In genomic region chr5:145189416-145189815, GRCm38 (mm10) we compare ENCODE assay signal across 12 mouse cellular contexts. TPM values are rescaled to one million over a fixed set of nuclear protein-coding genes. Genes with fewer than 3 reads are reported as not detected.
DNase-seq lines count a peak whose midpoint lies in the region; ATAC-seq lines count a peak whose summit lies in the region.
"Had no signal": no experiment of that assay in that cellular context is flagged by ENCODE, and none has a peak within 500 bp of the region (broad histone marks: within the 10 kb centered on the region; RNA-seq: fewer than 3 reads in every experiment).

No protein-coding gene starts in this region.

- intact Hi-C loops in heart, postnatal 36 days (cut with DNase I), result no loop called here

- peaks cover 60% of the 10 kb centered on the region for H3K36me3 ChIP-seq in heart, embryonic 13.5 days
- H3K36me3 ChIP-seq in midbrain, embryonic 15.5 days (replicated peaks), result peaks cover 23% of the 10 kb centered on the region
- peaks cover 19% of the 10 kb centered on the region for H3K36me3 ChIP-seq in midbrain, embryonic 16.5 days (ENCODE audit: control insufficient read depth, insufficient read depth, low read length)
- peaks cover 23% of the 10 kb centered on the region for H3K36me3 ChIP-seq in intestine, embryonic 16.5 days (ENCODE audit: control insufficient read depth, insufficient read depth, low read length)

- H3K4me3 ChIP-seq in heart, embryonic 13.5 days, result peak overlapping the region; percentile 83
- H3K4me3 ChIP-seq in midbrain, embryonic 15.5 days, result no peak overlapping the region
- no peak overlapping the region for H3K4me3 ChIP-seq in midbrain, embryonic 16.5 days (ENCODE audit: low read depth, low read length)
- no peak overlapping the region for H3K4me3 ChIP-seq in intestine, embryonic 16.5 days (ENCODE audit: low read length)

- no peak for ATAC-seq in heart, embryonic 13.5 days (ENCODE audit: extremely low read depth, insufficient number of reproducible peaks, low FRiP score, low TSS enrichment)
- ATAC-seq in midbrain, embryonic 15.5 days (replicated peaks), result no peak
- no peak for ATAC-seq in midbrain, embryonic 16.5 days
- no peak for ATAC-seq in intestine, embryonic 16.5 days
- peak; percentile 21 for ATAC-seq in megakaryocyte-erythroid progenitor cell, adult 5-6 weeks (replicated peaks; ENCODE audit: low FRiP score, low TSS enrichment, poor library complexity, severe bottlenecking)

- no peak for DNase-seq in heart, postnatal 36 days
- no peak for DNase-seq in layer of hippocampus, postnatal 25 days (ENCODE audit: extremely low spot score in 1 of 2, low spot score in 1 of 2)
- no peak for DNase-seq in right cerebral cortex, adult 18-20 months
- DNase-seq: kidney, postnatal 36 days; lung, postnatal 36 days; right cerebral cortex, postnatal 4 days had no signal

- H3K9me3 ChIP-seq in heart, embryonic 13.5 days, result no peaks in the 10 kb centered on the region
- no peaks in the 10 kb centered on the region for H3K9me3 ChIP-seq in midbrain, embryonic 15.5 days
- no peaks in the 10 kb centered on the region for H3K9me3 ChIP-seq in midbrain, embryonic 16.5 days (replicated peaks; ENCODE audit: control insufficient read depth, low read length, poor library complexity, severe bottlenecking)
- H3K9me3 ChIP-seq in intestine, embryonic 16.5 days (ENCODE audit: control insufficient read depth, low read length), result no peaks in the 10 kb centered on the region
- H3K9me3 ChIP-seq: forebrain, embryonic 12.5 days had no signal

- H3K4me1 ChIP-seq in heart, embryonic 13.5 days, result peaks cover 32% of the 10 kb centered on the region
- H3K4me1 ChIP-seq in midbrain, embryonic 15.5 days, result peaks cover 24% of the 10 kb centered on the region
- H3K4me1 ChIP-seq in midbrain, embryonic 16.5 days (ENCODE audit: control insufficient read depth, insufficient read depth, low read length), result peaks cover 15% of the 10 kb centered on the region
- peaks cover 11% of the 10 kb centered on the region for H3K4me1 ChIP-seq in intestine, embryonic 16.5 days (ENCODE audit: control insufficient read depth, insufficient read depth, low read length)

- no peaks in the 10 kb centered on the region for H3K27me3 ChIP-seq in heart, embryonic 13.5 days (replicated peaks)
- H3K27me3 ChIP-seq in midbrain, embryonic 15.5 days (replicated peaks), result no peaks in the 10 kb centered on the region
- no peaks in the 10 kb centered on the region for H3K27me3 ChIP-seq in midbrain, embryonic 16.5 days (ENCODE audit: control insufficient read depth, insufficient read depth, low read depth, low read length)
- H3K27me3 ChIP-seq in intestine, embryonic 16.5 days (replicated peaks; ENCODE audit: control insufficient read depth, insufficient read depth, low read length), result no peaks in the 10 kb centered on the region
- H3K27me3 ChIP-seq: forebrain, embryonic 12.5 days had no signal

- WGBS in heart, embryonic 13.5 days, result 84% methylated on average over 6 of the region's 6 CpGs
- WGBS in midbrain, embryonic 15.5 days, result 95% methylated on average over 6 of the region's 6 CpGs
- 92% methylated on average over 6 of the region's 6 CpGs for WGBS in midbrain, embryonic 16.5 days
- WGBS in intestine, embryonic 16.5 days, result 91% methylated on average over 6 of the region's 6 CpGs

- peak overlapping the region; percentile 89 for H3K9ac ChIP-seq in heart, embryonic 13.5 days
- H3K9ac ChIP-seq in midbrain, embryonic 15.5 days, result no peak overlapping the region
- H3K9ac ChIP-seq in midbrain, embryonic 16.5 days (ENCODE audit: low read depth, low read length), result no peak overlapping the region
- H3K9ac ChIP-seq in intestine, embryonic 16.5 days (ENCODE audit: low read depth, low read length), result no peak overlapping the region

- no peak overlapping the region for H3K27ac ChIP-seq in heart, embryonic 13.5 days (replicated peaks)
- H3K27ac ChIP-seq in midbrain, embryonic 15.5 days, result no peak overlapping the region
- no peak overlapping the region for H3K27ac ChIP-seq in midbrain, embryonic 16.5 days (ENCODE audit: low read length)
- H3K27ac ChIP-seq in intestine, embryonic 16.5 days (ENCODE audit: low read length), result no peak overlapping the region
- H3K27ac ChIP-seq: forebrain, embryonic 12.5 days had no signal

- H3K4me2 ChIP-seq in heart, embryonic 13.5 days, result peak overlapping the region; percentile 86
- H3K4me2 ChIP-seq in midbrain, embryonic 15.5 days, result peak overlapping the region; percentile 69; the same call in 1 of the 2 replicates
- no peak overlapping the region for H3K4me2 ChIP-seq in midbrain, embryonic 16.5 days (ENCODE audit: low read length)
- H3K4me2 ChIP-seq in intestine, embryonic 16.5 days (ENCODE audit: low read depth, low read length), result peak overlapping the region; percentile 63

RNA-seq across cellular contexts. Expression of gene Atp5j2, which starts 2.4 kb away (rescaled TPM):
- polyA plus RNA-seq in heart, embryonic 13.5 days (2015; fragmentation: Nextera tagmentation; extraction: Ambion mirVana), result 1,195 and 1,380 TPM in 2 replicates
- 1,000 to 10,000 TPM; 1,102 to 1,127 TPM for total RNA-seq in heart, postnatal 36 days (2021)
- 604 and 630 TPM in 2 replicates for polyA plus RNA-seq in midbrain, embryonic 15.5 days (2015; fragmentation: Nextera tagmentation; extraction: Ambion mirVana)
- polyA plus RNA-seq in midbrain, embryonic 16.5 days (2015; fragmentation: Nextera tagmentation; extraction: Ambion mirVana), result 597 and 600 TPM in 2 replicates
- 956 and 964 TPM in 2 replicates for polyA plus RNA-seq in intestine, embryonic 16.5 days (2015; fragmentation: Nextera tagmentation; extraction: Ambion mirVana)
- total RNA-seq in megakaryocyte-erythroid progenitor cell, adult 5-6 weeks (2014; fragmentation: Nextera tagmentation), result 428 and 470 TPM in 2 replicates
- total RNA-seq in megakaryocyte-erythroid progenitor cell, adult 5-6 weeks (2017), result 74.1 and 117 TPM in 2 replicates
- total RNA-seq in layer of hippocampus, postnatal 25 days (2021), result 100 to 1,000 TPM; 264 to 268 TPM

RNA-seq across cellular contexts. Expression of gene Zkscan14, which starts 12.3 kb away (rescaled TPM):
- 6.8 and 6.9 TPM in 2 replicates for polyA plus RNA-seq in heart, embryonic 13.5 days (2015; fragmentation: Nextera tagmentation; extraction: Ambion mirVana)
- 1 to 10 TPM; 6.5 to 8.5 TPM for total RNA-seq in heart, postnatal 36 days (2021)
- polyA plus RNA-seq in midbrain, embryonic 15.5 days (2015; fragmentation: Nextera tagmentation; extraction: Ambion mirVana), result 15.7 and 17.0 TPM in 2 replicates
- 14.9 and 15.1 TPM in 2 replicates for polyA plus RNA-seq in midbrain, embryonic 16.5 days (2015; fragmentation: Nextera tagmentation; extraction: Ambion mirVana)
- 8.2 and 8.4 TPM in 2 replicates for polyA plus RNA-seq in intestine, embryonic 16.5 days (2015; fragmentation: Nextera tagmentation; extraction: Ambion mirVana)
- total RNA-seq in megakaryocyte-erythroid progenitor cell, adult 5-6 weeks (2014; fragmentation: Nextera tagmentation), result 5.8 and 7.8 TPM in 2 replicates
- 19.9 and 26.5 TPM in 2 replicates for total RNA-seq in megakaryocyte-erythroid progenitor cell, adult 5-6 weeks (2017)
- total RNA-seq in layer of hippocampus, postnatal 25 days (2021), result 10 to 100 TPM; 11.1 to 13.8 TPM

RNA-seq across cellular contexts. Expression of gene Zkscan5, which starts 14.9 kb away (rescaled TPM):
- polyA plus RNA-seq in heart, embryonic 13.5 days (2015; fragmentation: Nextera tagmentation; extraction: Ambion mirVana), result 9.5 and 10.9 TPM in 2 replicates
- total RNA-seq in heart, postnatal 36 days (2021), result 10 to 100 TPM in 1 of 2 experiments, 1 to 10 TPM in 1; 9.5 to 10.1 TPM
- 16.2 and 17.2 TPM in 2 replicates for polyA plus RNA-seq in midbrain, embryonic 15.5 days (2015; fragmentation: Nextera tagmentation; extraction: Ambion mirVana)
- 14.6 and 16.1 TPM in 2 replicates for polyA plus RNA-seq in midbrain, embryonic 16.5 days (2015; fragmentation: Nextera tagmentation; extraction: Ambion mirVana)
- 7.1 and 8.4 TPM in 2 replicates for polyA plus RNA-seq in intestine, embryonic 16.5 days (2015; fragmentation: Nextera tagmentation; extraction: Ambion mirVana)
- total RNA-seq in megakaryocyte-erythroid progenitor cell, adult 5-6 weeks (2014; fragmentation: Nextera tagmentation), result 5.7 and 9.5 TPM in 2 replicates
- 8.6 and 12.2 TPM in 2 replicates for total RNA-seq in megakaryocyte-erythroid progenitor cell, adult 5-6 weeks (2017)
- total RNA-seq in layer of hippocampus, postnatal 25 days (2021), result 10 to 100 TPM; 11.8 to 12.5 TPM

RNA-seq across cellular contexts. Expression of gene Cpsf4, which starts 22.4 kb away (rescaled TPM):
- polyA plus RNA-seq in heart, embryonic 13.5 days (2015; fragmentation: Nextera tagmentation; extraction: Ambion mirVana), result 27.4 and 28.8 TPM in 2 replicates
- 10 to 100 TPM; 11.4 to 11.7 TPM for total RNA-seq in heart, postnatal 36 days (2021)
- polyA plus RNA-seq in midbrain, embryonic 15.5 days (2015; fragmentation: Nextera tagmentation; extraction: Ambion mirVana), result 53.6 and 57.7 TPM in 2 replicates
- 52.4 and 52.5 TPM in 2 replicates for polyA plus RNA-seq in midbrain, embryonic 16.5 days (2015; fragmentation: Nextera tagmentation; extraction: Ambion mirVana)
- 38.9 and 41.1 TPM in 2 replicates for polyA plus RNA-seq in intestine, embryonic 16.5 days (2015; fragmentation: Nextera tagmentation; extraction: Ambion mirVana)
- total RNA-seq in megakaryocyte-erythroid progenitor cell, adult 5-6 weeks (2014; fragmentation: Nextera tagmentation), result 49.8 and 59.1 TPM in 2 replicates
- 42.1 and 63.4 TPM in 2 replicates for total RNA-seq in megakaryocyte-erythroid progenitor cell, adult 5-6 weeks (2017)
- 10 to 100 TPM; 22.1 to 25.3 TPM for total RNA-seq in layer of hippocampus, postnatal 25 days (2021)

RNA-seq across cellular contexts. Expression of gene Ptcd1, which starts 22.5 kb away (rescaled TPM):
- polyA plus RNA-seq in heart, embryonic 13.5 days (2015; fragmentation: Nextera tagmentation; extraction: Ambion mirVana), result 11.6 and 11.8 TPM in 2 replicates
- 10 to 100 TPM; 28.5 to 42.2 TPM for total RNA-seq in heart, postnatal 36 days (2021)
- polyA plus RNA-seq in midbrain, embryonic 15.5 days (2015; fragmentation: Nextera tagmentation; extraction: Ambion mirVana), result 25.0 and 26.5 TPM in 2 replicates
- 23.3 and 25.0 TPM in 2 replicates for polyA plus RNA-seq in midbrain, embryonic 16.5 days (2015; fragmentation: Nextera tagmentation; extraction: Ambion mirVana)
- 14.7 and 15.8 TPM in 2 replicates for polyA plus RNA-seq in intestine, embryonic 16.5 days (2015; fragmentation: Nextera tagmentation; extraction: Ambion mirVana)
- total RNA-seq in megakaryocyte-erythroid progenitor cell, adult 5-6 weeks (2014; fragmentation: Nextera tagmentation), result 10.2 and 15.4 TPM in 2 replicates
- total RNA-seq in megakaryocyte-erythroid progenitor cell, adult 5-6 weeks (2017), result 17.9 and 18.6 TPM in 2 replicates
- 10 to 100 TPM; 20.0 to 21.9 TPM for total RNA-seq in layer of hippocampus, postnatal 25 days (2021)
